In genomic region chr13:41235181-41235580, GRCm38 (mm10) we compare ENCODE assay signal across 39 mouse cellular contexts. TPM values are rescaled to one million over a fixed set of nuclear protein-coding genes. Genes with fewer than 3 reads are reported as not detected.
"Had no signal": no experiment of that assay in that cellular context is flagged by ENCODE, and none has a peak within 500 bp of the region (broad histone marks: within the 10 kb centered on the region; RNA-seq: fewer than 3 reads in every experiment).

No protein-coding gene starts in this region.

- ATAC-seq: forebrain, embryonic 13.5 days; forebrain, embryonic 14.5 days; forebrain, embryonic 15.5 days; forebrain, embryonic 16.5 days; forebrain, postnatal 0 days had no signal

- DNase-seq: cerebellum, adult 2 months; cerebellum, adult 8-10 months; cerebellum, adult 9-10 months; cerebellum, adult 9-11 months; cerebellum, postnatal 10 days; cerebellum, postnatal 14 days; cerebellum, postnatal 25 days; cerebellum, postnatal 36 days; embryo, embryonic 11 days; forebrain, postnatal 0 days; gastrocnemius, adult 2 months; gastrocnemius, postnatal 10 days; gastrocnemius, postnatal 14 days; gastrocnemius, postnatal 25 days; gastrocnemius, postnatal 36 days; heart, adult 18-20 months; heart, adult 2 months had no signal

- H3K9me3 ChIP-seq: embryonic facial prominence, embryonic 10.5 days; embryonic facial prominence, embryonic 12.5 days; embryonic facial prominence, embryonic 13.5 days; embryonic facial prominence, embryonic 15.5 days; forebrain, embryonic 10.5 days; forebrain, embryonic 12.5 days; forebrain, embryonic 13.5 days; forebrain, embryonic 15.5 days had no signal

- H3K36me3 ChIP-seq: embryonic facial prominence, embryonic 10.5 days; embryonic facial prominence, embryonic 12.5 days; embryonic facial prominence, embryonic 13.5 days; embryonic facial prominence, embryonic 15.5 days; forebrain, embryonic 10.5 days; forebrain, embryonic 12.5 days; forebrain, embryonic 15.5 days had no signal

- H3K4me3 ChIP-seq: embryonic facial prominence, embryonic 10.5 days; embryonic facial prominence, embryonic 12.5 days; embryonic facial prominence, embryonic 13.5 days; embryonic facial prominence, embryonic 15.5 days; erythroblast, embryonic 14.5 days; forebrain, embryonic 10.5 days; forebrain, embryonic 12.5 days; forebrain, embryonic 13.5 days; forebrain, embryonic 15.5 days; gastrocnemius, adult 2 months; heart, adult 2 months had no signal

- H3K4me1 ChIP-seq: embryonic facial prominence, embryonic 10.5 days; embryonic facial prominence, embryonic 12.5 days; embryonic facial prominence, embryonic 13.5 days; embryonic facial prominence, embryonic 15.5 days; forebrain, embryonic 10.5 days; forebrain, embryonic 12.5 days had no signal

- H3K4me2 ChIP-seq: embryonic facial prominence, embryonic 12.5 days; embryonic facial prominence, embryonic 13.5 days; embryonic facial prominence, embryonic 15.5 days; forebrain, embryonic 12.5 days; forebrain, embryonic 13.5 days; forebrain, embryonic 15.5 days had no signal

- H3K27ac ChIP-seq: embryonic facial prominence, embryonic 10.5 days; embryonic facial prominence, embryonic 12.5 days; embryonic facial prominence, embryonic 13.5 days; embryonic facial prominence, embryonic 15.5 days; forebrain, embryonic 10.5 days; forebrain, embryonic 12.5 days; forebrain, embryonic 13.5 days; forebrain, embryonic 15.5 days; gastrocnemius, adult 2 months; heart, adult 2 months had no signal

- H3K9ac ChIP-seq: embryonic facial prominence, embryonic 12.5 days; embryonic facial prominence, embryonic 13.5 days; embryonic facial prominence, embryonic 15.5 days; forebrain, embryonic 12.5 days; forebrain, embryonic 13.5 days; forebrain, embryonic 15.5 days; forebrain, postnatal 0 days had no signal

- H3K27me3 ChIP-seq: embryonic facial prominence, embryonic 12.5 days; embryonic facial prominence, embryonic 13.5 days; embryonic facial prominence, embryonic 15.5 days; forebrain, embryonic 13.5 days; forebrain, embryonic 15.5 days had no signal

RNA-seq across cellular contexts. Expression of gene Elovl2, which starts 15.0 kb away (rescaled TPM):
- total RNA-seq: common myeloid progenitor, adult 5-6 weeks; gastrocnemius, postnatal 25 days; granulocyte monocyte progenitor cell, adult 5-6 weeks had no signal
- polyA plus RNA-seq: erythroblast, embryonic 14.5 days had no signal

RNA-seq across cellular contexts. Expression of gene Gm17364, which starts 38.6 kb away (rescaled TPM):
- total RNA-seq: common myeloid progenitor, adult 5-6 weeks; forebrain, postnatal 0 days; gastrocnemius, adult 18-20 months; gastrocnemius, adult 2 months; gastrocnemius, adult 8-10 months; gastrocnemius, postnatal 10 days; gastrocnemius, postnatal 14 days; gastrocnemius, postnatal 25 days; gastrocnemius, postnatal 36 days; gastrocnemius, postnatal 4 days; granulocyte monocyte progenitor cell, adult 5-6 weeks; heart, adult 18-20 months; heart, adult 2 months had no signal
- polyA plus RNA-seq: cerebellum, adult 2 months; cortical plate, adult 2 months; embryonic facial prominence, embryonic 10.5 days; embryonic facial prominence, embryonic 11.5 days; embryonic facial prominence, embryonic 12.5 days; embryonic facial prominence, embryonic 13.5 days; embryonic facial prominence, embryonic 14.5 days; embryonic facial prominence, embryonic 15.5 days; erythroblast, embryonic 14.5 days; forebrain, embryonic 10.5 days; forebrain, embryonic 11.5 days; forebrain, embryonic 12.5 days; forebrain, embryonic 13.5 days; forebrain, embryonic 14.5 days; forebrain, embryonic 15.5 days; forebrain, embryonic 16.5 days; forebrain, postnatal 0 days; frontal cortex, adult 2 months; gonadal fat pad, adult 2 months; heart, adult 2 months had no signal
